Mouse (Mus musculus) monocyte, adult 5-6 weeks (primary cell): Measurements from ENCODE around the gene Mcoln3. TPM values are rescaled to one million over a fixed set of nuclear protein-coding genes. Genes with fewer than 3 reads are reported as not detected.
A peak's percentile ranks its signal among the peaks of the same experiment; 100 is the strongest.

Source experiments
- ATAC-seq: fragments of 153-309, 156-312 bp; replicated peaks from 2 replicates; pipeline ENCODE4 v1.8.0; 2017; ENCODE audit warnings: mild to moderate bottlenecking; ENCODE audit not compliant: low TSS enrichment, insufficient number of reproducible peaks, severe bottlenecking, poor library complexity, low FRiP score
- total RNA-seq: library from RNA; stranded (forward); fragments of 200-1000, 200-491, 200-594 nt; gene quantifications from 3 replicates; pipeline ENCODE4 v1.2.3, GENCODE M21; 2017

Mcoln3 gene
- total RNA-seq, 1 experiment from 2014 or later: 0.19 TPM

DNA sequence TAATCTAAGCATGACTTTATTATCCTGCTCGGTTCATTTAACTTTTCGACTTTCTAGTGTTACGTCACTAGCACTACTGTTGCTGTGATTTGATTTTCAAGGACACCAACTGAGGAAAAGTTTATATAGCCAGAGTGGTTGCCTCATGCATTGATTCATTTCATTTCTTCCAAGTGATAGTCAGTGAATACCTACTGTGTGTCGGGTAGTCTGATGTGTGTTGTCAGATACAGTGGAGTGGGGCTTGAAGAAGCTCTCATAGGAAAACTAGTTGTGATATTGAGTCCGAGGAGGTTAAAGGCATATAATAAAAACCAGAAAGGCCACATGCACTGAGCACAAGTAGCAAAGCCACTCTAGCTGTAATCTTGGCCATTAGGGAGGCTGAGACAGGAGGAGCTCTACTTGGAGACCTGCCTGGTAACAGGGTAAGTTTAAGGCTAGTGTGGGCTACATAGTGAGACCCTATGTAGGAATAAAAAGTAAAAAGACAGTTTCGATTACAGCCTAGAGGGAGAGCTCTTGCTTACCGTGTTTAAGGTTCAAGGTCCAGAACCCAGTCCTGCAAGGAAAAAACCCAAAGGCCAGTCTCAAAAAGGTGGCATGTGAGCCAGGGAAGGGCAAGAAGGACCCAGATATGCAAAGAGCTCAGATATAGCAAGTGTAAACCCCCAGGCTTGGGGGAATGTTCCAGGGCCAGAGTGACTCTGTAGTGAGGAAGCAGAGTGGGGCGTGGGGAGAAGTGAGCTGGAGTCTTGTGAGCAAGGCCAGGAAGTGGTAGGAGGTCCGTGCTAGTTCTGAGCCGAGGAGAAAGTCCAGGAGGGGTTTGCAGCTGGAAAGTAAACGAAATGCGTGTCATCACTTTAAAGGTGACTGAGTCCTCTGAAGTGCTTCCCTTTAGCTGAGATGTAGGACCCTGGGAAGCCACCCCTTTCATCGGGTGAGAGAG, 38.7 kb downstream of the Mcoln3 start:
- no peak for ATAC-seq

DNA sequence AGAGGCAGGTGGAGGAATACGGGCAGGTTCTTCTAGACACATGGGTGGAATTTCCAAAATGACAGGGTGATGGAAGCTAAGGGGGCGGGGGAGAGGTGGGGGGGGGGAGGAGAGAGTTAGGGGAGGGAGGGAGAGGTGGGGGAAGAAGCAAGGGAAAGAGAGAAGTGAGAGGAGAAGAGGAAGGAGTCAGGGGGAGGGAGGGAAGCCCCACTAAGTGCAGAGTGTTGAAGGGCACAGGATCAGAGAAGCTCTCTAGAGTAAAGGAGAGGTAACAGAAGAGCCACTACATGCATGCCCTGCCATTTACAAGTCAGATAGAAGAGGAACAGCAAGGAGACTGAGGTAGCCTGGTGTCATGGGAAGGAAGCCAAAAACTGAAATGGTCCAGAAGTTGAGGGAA, 39.6 kb downstream of the Mcoln3 start:
- no peak for ATAC-seq

DNA sequence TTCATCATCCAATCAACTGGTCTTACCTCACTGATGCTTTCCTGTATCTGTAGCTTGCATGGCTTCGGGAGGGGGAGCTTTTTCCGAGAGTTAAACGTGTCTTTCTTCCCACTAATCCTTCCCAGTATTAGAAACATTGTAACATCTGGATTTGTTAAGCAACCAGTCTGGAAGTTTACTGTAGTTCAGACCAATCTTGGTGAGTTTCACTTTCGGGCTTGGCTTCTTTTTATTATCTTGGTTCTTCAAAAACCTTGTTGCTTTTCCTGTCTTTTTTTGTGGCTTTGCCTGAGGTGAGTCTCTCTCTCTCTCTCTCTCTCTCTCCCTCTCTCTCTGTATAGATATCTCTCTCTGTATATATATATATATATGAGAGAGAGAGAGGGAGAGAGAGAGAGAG, 40.8 kb downstream of the Mcoln3 start:
- no peak for ATAC-seq

DNA sequence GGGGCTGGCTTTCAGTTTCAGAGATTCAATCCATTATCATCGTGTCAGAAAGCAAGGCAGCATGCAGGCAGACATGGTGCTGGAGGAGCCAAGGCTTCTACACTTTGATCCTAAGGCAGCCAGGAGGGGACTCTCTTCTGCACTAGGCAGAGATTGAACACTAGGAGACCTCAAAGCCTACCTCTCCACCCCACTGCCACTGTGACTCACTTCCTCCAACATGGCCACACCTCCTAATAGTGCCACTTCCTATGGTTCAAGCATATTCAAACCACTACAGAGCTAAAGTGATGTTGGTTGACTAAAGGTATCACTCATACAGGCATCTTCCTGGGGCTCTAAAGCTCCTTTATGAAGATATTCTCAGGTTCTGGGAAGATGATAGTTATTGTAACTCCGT, 42.1 kb downstream of the Mcoln3 start:
- no peak; the same call in 1 of the 2 replicates for ATAC-seq

DNA sequence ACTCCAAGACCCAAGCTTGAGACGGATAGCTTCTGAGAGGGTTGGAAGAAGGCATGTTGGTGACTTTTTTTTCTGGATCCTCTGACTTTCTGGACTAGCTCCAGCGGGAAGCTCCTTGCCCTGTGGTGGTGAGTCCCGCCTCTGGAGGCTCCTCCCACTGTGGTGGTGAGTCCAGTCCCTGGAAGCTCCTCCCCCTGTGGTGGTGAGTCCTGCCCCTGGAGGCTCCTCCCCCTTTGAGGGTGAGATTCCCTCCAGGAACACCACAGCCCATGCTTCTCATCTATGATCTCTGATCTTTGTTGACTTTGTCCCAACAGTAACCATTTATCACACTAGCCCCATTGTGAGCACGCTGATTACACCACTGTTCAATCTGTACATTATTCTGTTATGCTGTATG, 44.9 kb downstream of the Mcoln3 start:
- no peak for ATAC-seq

DNA sequence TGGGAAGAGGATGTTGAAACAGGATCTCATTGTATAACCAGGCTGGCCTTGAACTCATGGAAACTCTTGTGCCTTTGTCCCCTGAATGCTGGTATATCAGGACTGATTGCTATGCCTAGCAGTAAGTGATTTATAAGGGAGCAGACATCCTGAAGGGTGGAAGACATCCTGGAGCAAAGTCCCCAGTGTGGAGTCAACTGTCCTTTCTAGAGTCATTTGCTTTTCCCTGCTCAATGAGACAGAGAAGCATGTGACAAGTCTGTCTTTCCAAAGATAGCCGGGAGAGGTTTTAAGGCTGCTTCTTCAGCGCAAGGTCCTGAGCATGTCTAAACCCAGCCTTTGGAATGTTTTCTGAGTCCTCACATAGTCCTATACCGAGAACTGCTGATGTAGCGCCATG, 52.1 kb downstream of the Mcoln3 start:
- ATAC-seq: no peak

DNA sequence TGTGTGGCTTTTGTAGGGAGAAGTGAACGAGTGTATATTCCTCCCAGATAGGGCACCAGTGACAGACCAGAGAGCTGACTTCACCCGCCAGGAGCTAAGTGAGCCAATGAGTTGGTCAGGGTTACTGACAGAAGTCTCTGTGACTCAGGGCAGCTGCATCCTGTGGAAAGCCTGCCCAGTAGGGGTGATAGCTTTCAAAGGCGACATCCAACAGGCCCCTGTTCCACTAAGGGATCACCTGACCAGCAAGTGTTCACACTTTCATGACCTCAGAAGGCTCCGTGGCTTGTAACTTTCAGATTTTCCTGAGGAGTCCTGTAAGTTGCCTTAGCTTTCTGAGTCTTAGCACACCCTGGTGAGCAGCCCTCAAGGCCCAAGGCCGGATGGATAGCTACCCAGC, 55.8 kb downstream of the Mcoln3 start:
- no peak for ATAC-seq

DNA sequence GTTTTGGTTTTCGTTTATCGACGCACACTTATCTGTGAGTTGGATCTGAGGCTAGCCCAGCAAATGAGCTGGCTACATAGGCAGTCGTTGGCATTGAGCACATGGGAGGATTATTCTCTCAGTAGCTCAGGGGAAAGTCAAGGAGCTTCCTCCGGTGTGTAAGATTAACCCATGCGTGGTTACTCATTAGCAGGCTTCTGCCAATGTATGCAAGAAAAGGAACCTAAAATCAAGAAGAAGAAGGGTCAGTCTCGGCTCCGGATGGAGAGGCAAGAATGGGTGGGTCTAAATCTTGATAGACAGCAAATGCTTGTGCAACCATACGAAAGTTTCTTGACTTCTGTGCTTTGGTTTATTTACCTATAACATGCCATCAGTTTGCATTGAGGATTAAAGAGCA, 57.0 kb downstream of the Mcoln3 start:
- no peak for ATAC-seq

DNA sequence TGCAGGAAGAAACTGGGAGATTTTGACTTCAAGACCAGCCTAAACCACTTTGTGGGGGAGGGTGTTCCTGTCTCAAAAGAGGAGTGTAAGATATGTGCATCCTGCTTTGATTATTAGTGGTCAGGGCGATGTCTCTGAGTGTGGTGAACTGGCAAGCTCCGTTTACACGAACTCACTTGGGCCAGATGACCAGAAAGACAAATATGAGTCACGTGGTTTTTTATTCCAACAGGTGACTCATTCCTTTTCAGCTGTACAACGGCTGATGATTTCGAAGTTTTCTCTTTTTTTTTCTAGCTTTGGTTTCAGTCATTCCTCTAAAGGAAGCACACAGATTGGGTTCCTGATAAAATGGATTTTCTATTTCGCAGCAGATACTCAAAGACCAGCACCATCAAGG, 60.0 kb downstream of the Mcoln3 start:
- no peak for ATAC-seq

DNA sequence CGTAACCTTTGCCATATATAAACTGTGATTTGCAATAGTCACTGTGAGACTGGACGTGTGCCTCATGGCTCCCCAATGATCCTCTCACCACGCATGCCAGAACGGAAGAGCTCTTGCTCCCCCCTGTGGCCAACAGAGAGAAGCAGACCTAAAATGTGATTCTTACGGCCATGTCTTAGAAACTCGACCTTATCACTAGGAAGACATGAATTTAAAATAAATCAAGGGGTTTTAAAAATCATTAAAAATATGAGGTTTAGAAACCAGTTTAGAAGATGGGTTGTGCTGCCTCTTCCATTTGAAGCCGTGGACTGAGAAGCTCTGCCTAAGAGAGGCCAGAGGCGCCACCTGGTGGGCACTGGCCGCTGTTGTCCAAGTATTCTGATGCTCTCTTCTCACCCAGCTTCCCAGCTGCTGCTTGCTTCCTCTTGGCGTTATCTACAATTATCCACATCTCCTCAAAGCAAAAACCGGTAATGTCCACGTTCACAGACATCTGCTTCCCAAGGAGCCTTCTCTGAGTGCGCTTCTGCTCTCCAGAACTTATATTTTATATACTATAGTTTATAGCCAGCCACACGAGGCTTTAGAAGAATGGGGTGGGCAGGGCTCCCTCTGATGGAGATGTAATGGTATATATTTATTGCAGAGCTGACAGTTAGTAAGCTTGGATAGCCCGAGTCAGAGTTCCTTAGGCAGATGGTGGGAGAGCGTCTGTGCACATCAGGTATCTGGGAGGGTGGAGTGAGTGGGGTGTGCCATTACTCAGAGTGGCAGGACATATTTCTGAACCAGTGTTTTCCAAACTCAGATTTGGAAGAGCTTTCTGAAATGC, 60.7 kb downstream of the Mcoln3 start:
- ATAC-seq: peak; percentile 49

DNA sequence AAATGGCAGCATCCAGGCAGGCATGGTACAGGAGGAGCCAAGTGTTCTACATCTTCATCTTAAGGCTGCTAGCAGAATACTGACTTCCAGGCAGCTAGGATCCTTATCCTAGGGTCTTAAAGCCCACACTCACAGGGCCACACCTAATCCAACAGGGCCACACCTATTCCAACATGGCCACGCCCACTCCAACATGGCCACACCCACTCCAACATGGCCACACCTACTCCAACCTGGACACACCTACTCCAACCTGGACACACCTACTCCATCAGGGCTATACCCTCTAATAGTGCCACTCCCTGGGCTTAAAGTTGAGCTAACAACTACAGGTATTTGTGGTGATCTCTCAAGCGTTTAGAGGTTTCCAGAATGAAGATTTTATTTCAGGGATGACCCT, 63.1 kb downstream of the Mcoln3 start:
- no peak for ATAC-seq

DNA sequence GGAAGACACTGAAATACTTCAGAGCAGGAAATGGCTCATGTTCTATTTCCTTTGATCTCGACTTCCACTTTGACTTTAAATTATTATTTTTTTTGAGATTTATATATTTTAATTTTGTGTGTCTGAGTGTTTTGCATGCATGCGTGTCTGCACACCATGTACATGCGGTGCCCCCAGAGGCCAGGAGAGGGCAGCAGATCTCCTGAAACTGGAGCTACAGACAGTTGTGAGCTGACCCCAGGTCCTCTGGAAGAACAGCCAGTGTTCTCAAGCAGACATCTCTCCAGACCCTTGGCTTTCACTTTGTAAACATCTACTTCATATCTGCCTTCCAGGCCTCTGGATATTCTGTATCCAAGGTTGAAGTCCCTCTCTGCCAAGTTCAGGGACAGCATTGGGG, 63.7 kb downstream of the Mcoln3 start:
- ATAC-seq: no peak

DNA sequence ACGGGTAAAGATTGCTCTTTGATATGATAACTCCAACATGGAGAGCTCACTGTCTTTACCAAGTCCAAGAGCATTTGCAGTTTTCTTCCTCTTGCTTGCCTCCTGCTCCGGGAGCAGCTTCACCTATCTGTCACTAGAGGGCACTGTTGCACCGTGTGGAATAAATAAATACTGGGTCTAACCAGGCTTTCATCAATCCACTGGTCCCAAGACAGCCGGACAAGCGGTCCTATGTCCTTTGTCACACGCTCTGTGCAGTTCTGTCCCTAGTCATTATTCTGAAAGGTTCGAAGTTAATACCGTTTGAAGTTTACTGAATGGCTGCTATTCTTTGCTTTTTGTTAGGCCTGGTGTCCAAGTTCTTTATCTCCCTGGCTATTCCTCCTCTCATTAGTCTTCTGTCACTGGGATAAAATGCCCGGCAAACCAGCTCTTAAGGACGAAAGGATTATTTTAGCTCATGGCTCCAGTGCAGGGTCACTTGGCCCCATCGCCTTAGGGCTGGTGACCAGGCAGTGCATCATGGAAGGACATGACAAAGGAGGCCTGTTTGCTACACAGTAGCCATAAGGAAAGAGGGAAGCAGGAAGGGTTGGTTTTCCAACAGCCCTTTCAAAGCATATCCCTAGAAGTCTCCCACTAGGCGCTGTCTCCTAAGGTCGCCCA, 67.9 kb downstream of the Mcoln3 start:
- peak; percentile 41; the same call in 1 of the 2 replicates for ATAC-seq

DNA sequence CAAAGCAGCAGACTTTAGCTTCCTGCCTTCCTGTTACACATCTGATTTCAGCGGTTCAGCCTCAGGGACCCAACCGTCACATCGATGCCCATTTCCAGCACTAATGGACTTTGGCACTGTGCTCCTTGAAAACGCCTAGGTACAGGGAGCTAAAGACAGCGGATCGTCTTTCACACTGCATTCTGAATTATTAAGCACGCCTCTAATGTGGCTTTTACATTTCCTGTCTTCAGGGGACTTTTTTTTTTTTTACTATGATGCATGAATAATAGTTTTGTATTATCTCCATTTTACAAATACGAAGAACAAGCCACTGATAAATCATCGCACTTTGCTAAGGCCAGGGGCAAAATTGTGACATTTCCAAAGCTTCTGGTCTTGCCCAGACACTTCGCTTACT, 68.8 kb downstream of the Mcoln3 start:
- ATAC-seq: no peak

DNA sequence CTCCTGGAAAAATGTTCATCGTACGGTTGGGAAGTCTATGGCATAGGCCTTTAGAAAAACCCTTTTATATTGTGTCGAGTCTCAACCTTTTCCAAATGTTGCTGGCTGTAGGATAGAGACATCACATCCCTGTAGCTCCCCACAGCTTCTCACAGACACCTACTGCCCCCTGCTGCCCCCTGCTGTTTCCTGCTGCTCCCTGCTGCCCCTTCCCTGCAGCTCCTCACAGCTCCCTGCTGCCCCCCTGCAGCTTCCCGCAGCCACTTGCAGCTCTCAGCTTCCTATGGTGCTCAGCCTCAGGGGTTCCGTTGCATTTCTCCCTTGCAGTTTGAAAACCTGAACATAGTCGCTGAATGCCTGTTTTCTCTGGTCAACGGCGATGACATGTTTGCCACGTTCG, 72.7 kb downstream of the Mcoln3 start:
- ATAC-seq: no peak

Other genes starting within 250 kb of the Mcoln3 start
- 122 to 137 TPM (median 132 TPM) in 3 replicates for gene Bcl10, start 194.6 kb upstream of the Mcoln3 start, total RNA-seq
- 24.4 to 36.0 TPM (median 25.5 TPM) in 3 replicates for gene 2410004B18Rik, start 179.4 kb upstream of the Mcoln3 start, total RNA-seq
- 0.32 to 1.6 TPM in 2 of 3 replicates, not detected in the other for gene Syde2, start 129.6 kb upstream of the Mcoln3 start, total RNA-seq
- not detected in 3 replicates for gene Wdr63, start 9.3 kb upstream of the Mcoln3 start, total RNA-seq
- 13.6 to 28.6 TPM (median 14.5 TPM) in 3 replicates for gene Mcoln2, start 32.4 kb downstream of the Mcoln3 start, total RNA-seq
- gene Lpar3, start 103.5 kb downstream of the Mcoln3 start, total RNA-seq: not detected in 3 replicates